Comparison of ENCODE assay signal across 8 mouse cellular contexts in the genomic region with DNA sequence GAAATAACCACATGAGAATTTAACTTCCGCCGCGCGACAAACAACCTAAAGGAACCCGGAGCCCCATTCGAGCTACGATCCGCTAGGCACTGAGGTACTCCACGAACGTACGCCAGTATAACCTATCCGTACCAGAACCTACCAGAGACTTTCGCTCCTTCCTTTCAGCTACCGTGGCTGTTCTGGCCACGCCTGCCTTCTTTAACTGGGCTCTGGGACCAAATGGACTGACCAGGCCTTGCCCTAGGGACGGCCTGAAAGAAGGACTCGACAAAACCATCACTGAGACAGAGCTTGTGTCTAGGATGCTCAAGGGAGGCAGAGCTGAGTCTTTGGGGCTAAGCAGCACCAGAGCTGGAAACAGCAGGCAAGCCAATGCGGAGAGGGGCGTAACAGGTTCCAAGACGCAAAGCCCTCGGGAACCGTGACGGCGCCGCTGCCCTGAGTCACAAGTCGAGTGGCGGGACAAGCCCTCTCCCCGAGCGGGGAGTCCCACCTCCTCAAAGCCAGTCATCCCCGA. TPM values are rescaled to one million over a fixed set of nuclear protein-coding genes. Genes with fewer than 3 reads are reported as not detected.
A peak's percentile ranks its signal among the peaks of the same experiment; 100 is the strongest.
DNase-seq lines count a peak whose midpoint lies in the region; ATAC-seq and TF ChIP-seq lines count a peak whose summit lies in the region.

No protein-coding gene starts in this region.

- no peak; the same call in 1 of the 2 replicates for ATAC-seq in kidney, postnatal 0 days (replicated peaks; ENCODE audit: low FRiP score, low read depth)
- ATAC-seq in limb, embryonic 14.5 days (ENCODE audit: low FRiP score, low read depth): peak; percentile 14
- ATAC-seq in neural tube, embryonic 13.5 days (ENCODE audit: low read depth): peak; percentile 21

- peaks cover 15% of the 10 kb centered on the region for H3K4me1 ChIP-seq in kidney, postnatal 0 days (replicated peaks; ENCODE audit: insufficient read depth, low read length)
- H3K4me1 ChIP-seq in forebrain, embryonic 10.5 days: peaks cover 33% of the 10 kb centered on the region
- peaks cover 14% of the 10 kb centered on the region for H3K4me1 ChIP-seq in limb, embryonic 14.5 days (ENCODE audit: control insufficient read depth, insufficient read depth, low read length)
- peaks cover 27% of the 10 kb centered on the region for H3K4me1 ChIP-seq in neural tube, embryonic 13.5 days (replicated peaks)

- H3K27me3 ChIP-seq in kidney, postnatal 0 days (ENCODE audit: insufficient read depth, low read length): no peaks in the 10 kb centered on the region; the same call in 1 of the 2 replicates
- peaks cover 47% of the 10 kb centered on the region for H3K27me3 ChIP-seq in forebrain, embryonic 10.5 days (ENCODE audit: poor library complexity, severe bottlenecking)
- H3K27me3 ChIP-seq in limb, embryonic 14.5 days (ENCODE audit: control insufficient read depth, insufficient read depth, low read length): no peaks in the 10 kb centered on the region
- H3K27me3 ChIP-seq in neural tube, embryonic 13.5 days: peaks cover 39% of the 10 kb centered on the region

- peak overlapping the region; percentile 54 for H3K9ac ChIP-seq in kidney, postnatal 0 days (ENCODE audit: low read depth, low read length)
- peak overlapping the region; percentile 66 for H3K9ac ChIP-seq in limb, embryonic 14.5 days (ENCODE audit: low read depth, low read length, severe bottlenecking)
- H3K9ac ChIP-seq in neural tube, embryonic 13.5 days: peak overlapping the region; percentile 74

- no peaks in the 10 kb centered on the region for H3K9me3 ChIP-seq in kidney, postnatal 0 days (replicated peaks; ENCODE audit: low read length)
- no peaks in the 10 kb centered on the region for H3K9me3 ChIP-seq in forebrain, embryonic 10.5 days
- no peaks in the 10 kb centered on the region for H3K9me3 ChIP-seq in limb, embryonic 14.5 days (ENCODE audit: control insufficient read depth, low read length)
- H3K9me3 ChIP-seq in neural tube, embryonic 13.5 days: no peaks in the 10 kb centered on the region

- under 1% methylated on average over 30 of the region's 30 CpGs for WGBS in kidney, postnatal 0 days
- under 1% methylated on average over 30 of the region's 30 CpGs for WGBS in forebrain, embryonic 10.5 days
- 1% methylated on average over 30 of the region's 30 CpGs for WGBS in limb, embryonic 14.5 days
- 1% methylated on average over 30 of the region's 30 CpGs for WGBS in neural tube, embryonic 13.5 days

- peak overlapping the region; percentile 67 for H3K4me3 ChIP-seq in kidney, postnatal 0 days (replicated peaks; ENCODE audit: low read depth, low read length)
- peak overlapping the region; percentile 78 for H3K4me3 ChIP-seq in forebrain, embryonic 10.5 days
- H3K4me3 ChIP-seq in limb, embryonic 14.5 days (replicated peaks; ENCODE audit: low read length): peak overlapping the region; percentile 76
- H3K4me3 ChIP-seq in neural tube, embryonic 13.5 days: peak overlapping the region; percentile 66

- H3K27ac ChIP-seq in kidney, postnatal 0 days: peak overlapping the region; percentile 58; the same call in 1 of the 2 replicates
- peak overlapping the region; percentile 86 for H3K27ac ChIP-seq in forebrain, embryonic 10.5 days
- H3K27ac ChIP-seq in limb, embryonic 14.5 days (replicated peaks; ENCODE audit: low read depth, low read length): peak overlapping the region; percentile 52; the same call in 1 of the 2 replicates
- peak overlapping the region; percentile 68 for H3K27ac ChIP-seq in neural tube, embryonic 13.5 days (replicated peaks)

- H3K4me2 ChIP-seq in kidney, postnatal 0 days (ENCODE audit: low read length): peak overlapping the region; percentile 68
- peak overlapping the region; percentile 88 for H3K4me2 ChIP-seq in limb, embryonic 14.5 days (replicated peaks; ENCODE audit: low read depth, low read length, severe bottlenecking)
- peak overlapping the region; percentile 78 for H3K4me2 ChIP-seq in neural tube, embryonic 13.5 days

- TF ChIP-seq POLR2A in limb, embryonic 14.5 days (IDR thresholded peaks at IDR 0.05; ENCODE audit: borderline replicate concordance, extremely low read depth, insufficient read depth, insufficient read length): no peak

- TF ChIP-seq CTCF in kidney, postnatal 0 days (IDR thresholded peaks at IDR 0.05; ENCODE audit: low read depth): no peak

- no peaks in the 10 kb centered on the region for H3K36me3 ChIP-seq in kidney, postnatal 0 days (ENCODE audit: insufficient read depth, low read length)
- H3K36me3 ChIP-seq in forebrain, embryonic 10.5 days (replicated peaks): no peaks in the 10 kb centered on the region
- no peaks in the 10 kb centered on the region for H3K36me3 ChIP-seq in limb, embryonic 14.5 days (ENCODE audit: control insufficient read depth, insufficient read depth, low read length)
- no peaks in the 10 kb centered on the region for H3K36me3 ChIP-seq in neural tube, embryonic 13.5 days

- peak; percentile 68 for DNase-seq in kidney, postnatal 0 days (ENCODE audit: low spot score)
- no peak for DNase-seq in kidney, postnatal 14 days
- peak; percentile 53 for DNase-seq in MEL-GATA-1-ER (ENCODE audit: extremely low read depth, low read depth)
- DNase-seq in forebrain, embryonic 10.5 days (ENCODE audit: extremely low spot score, low spot score): no peak
- peak; percentile 67 for DNase-seq in limb, embryonic 14.5 days (ENCODE audit: low spot score)
- DNase-seq in embryo, embryonic 11 days: no peak
- DNase-seq in adrenal gland, adult 2 months: no peak

RNA-seq across cellular contexts. Expression of gene Atg16l2, which starts 0.6 kb away (rescaled TPM):
- polyA plus RNA-seq in kidney, postnatal 0 days (2015; fragmentation: Nextera tagmentation; extraction: Ambion mirVana): 16.0 and 17.0 TPM in 2 replicates
- 18.4 and 25.9 TPM in 2 replicates for polyA plus RNA-seq in forebrain, embryonic 10.5 days (2016; fragmentation: Nextera tagmentation; extraction: Ambion mirVana)
- polyA plus RNA-seq in limb, embryonic 14.5 days (2012; rRNA removed): 31.1 and 35.2 TPM in 2 replicates
- polyA plus RNA-seq in limb, embryonic 14.5 days (2014; fragmentation: Nextera tagmentation; extraction: Ambion mirVana): 14.5 and 17.0 TPM in 2 replicates
- polyA plus RNA-seq in neural tube, embryonic 13.5 days (2015; fragmentation: Nextera tagmentation; extraction: Ambion mirVana): 16.5 and 17.7 TPM in 2 replicates
- 10 to 100 TPM; 17.7 to 22.3 TPM for total RNA-seq in adrenal gland, adult 2 months (2021)
- 17.5 and 19.5 TPM in 2 replicates for polyA plus RNA-seq in adrenal gland, adult 2 months (2012; rRNA removed)

RNA-seq across cellular contexts. Expression of gene Stard10, which starts 15.5 kb away (rescaled TPM):
- 74.1 and 74.6 TPM in 2 replicates for polyA plus RNA-seq in kidney, postnatal 0 days (2015; fragmentation: Nextera tagmentation; extraction: Ambion mirVana)
- 9.1 and 9.6 TPM in 2 replicates for polyA plus RNA-seq in forebrain, embryonic 10.5 days (2016; fragmentation: Nextera tagmentation; extraction: Ambion mirVana)
- polyA plus RNA-seq in limb, embryonic 14.5 days (2012; rRNA removed): 26.3 and 28.1 TPM in 2 replicates
- 30.7 and 32.1 TPM in 2 replicates for polyA plus RNA-seq in limb, embryonic 14.5 days (2014; fragmentation: Nextera tagmentation; extraction: Ambion mirVana)
- 9.2 and 9.6 TPM in 2 replicates for polyA plus RNA-seq in neural tube, embryonic 13.5 days (2015; fragmentation: Nextera tagmentation; extraction: Ambion mirVana)
- total RNA-seq in adrenal gland, adult 2 months (2021): 10 to 100 TPM; 29.9 to 78.1 TPM
- 27.6 and 46.9 TPM in 2 replicates for polyA plus RNA-seq in adrenal gland, adult 2 months (2012; rRNA removed)

RNA-seq across cellular contexts. Expression of gene Arap1, which starts 46.4 kb away (rescaled TPM):
- polyA plus RNA-seq in kidney, postnatal 0 days (2015; fragmentation: Nextera tagmentation; extraction: Ambion mirVana): 65.8 and 70.4 TPM in 2 replicates
- 11.7 and 12.9 TPM in 2 replicates for polyA plus RNA-seq in forebrain, embryonic 10.5 days (2016; fragmentation: Nextera tagmentation; extraction: Ambion mirVana)
- 92.6 and 99.2 TPM in 2 replicates for polyA plus RNA-seq in limb, embryonic 14.5 days (2012; rRNA removed)
- polyA plus RNA-seq in limb, embryonic 14.5 days (2014; fragmentation: Nextera tagmentation; extraction: Ambion mirVana): 77.1 and 87.3 TPM in 2 replicates
- 11.2 and 11.3 TPM in 2 replicates for polyA plus RNA-seq in neural tube, embryonic 13.5 days (2015; fragmentation: Nextera tagmentation; extraction: Ambion mirVana)
- 10 to 100 TPM; 31.2 to 49.8 TPM for total RNA-seq in adrenal gland, adult 2 months (2021)
- 58.4 and 60.7 TPM in 2 replicates for polyA plus RNA-seq in adrenal gland, adult 2 months (2012; rRNA removed)

Comparison
In these comparisons a context has a peak if more than half of its experiments do, and no peak if none do; other contexts are left out.
1. DNase-seq: peak in kidney, postnatal 0 days (single experiment), MEL-GATA-1-ER (single experiment) and limb, embryonic 14.5 days (single experiment); none in kidney, postnatal 14 days (single experiment), forebrain, embryonic 10.5 days (single experiment), embryo, embryonic 11 days (single experiment) and adrenal gland, adult 2 months (single experiment).
2. Peak in every context shown above with its lines, with median percentiles within 50 percentile points of each other: H3K27ac ChIP-seq, H3K4me2 ChIP-seq, H3K4me3 ChIP-seq and H3K9ac ChIP-seq.